Mouse (Mus musculus) frontal cortex, adult (tissue): ENCODE data around the gene St14.

ENCODE experiments used
- ATAC-seq: cut with Nextera tagmentation; 2 replicates; pipeline ENCODE4 v1.9.2; 2017; ENCODE audit warnings: mild to moderate bottlenecking, moderate library complexity, mixed read lengths; ENCODE audit not compliant: low TSS enrichment

The St14 gene

DNA sequence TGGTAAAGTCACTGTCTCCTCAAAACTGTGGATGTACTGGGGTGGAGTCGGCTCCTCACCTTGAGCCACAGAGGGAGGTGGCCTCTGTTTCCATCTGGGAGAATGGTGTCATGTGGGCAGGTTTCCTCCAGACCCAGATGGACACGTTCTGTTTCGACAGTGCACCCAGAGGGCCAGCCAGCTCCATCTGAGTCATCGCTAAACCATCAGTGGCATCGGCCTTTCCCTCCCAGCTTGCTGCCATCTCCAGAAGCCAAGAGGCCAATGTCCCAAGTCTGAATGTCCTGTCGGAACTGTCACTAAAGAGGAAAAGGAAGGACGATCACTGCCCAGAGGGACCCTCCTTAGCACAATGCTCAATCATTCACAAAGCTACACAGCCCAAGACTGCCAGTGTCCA lies 5.6 kb downstream of the St14 start:
- ATAC-seq = no peak

GRCm38 (mm10) chr9:31122464-31123030 lies 9.1 kb downstream of the St14 start:
- ATAC-seq = no peak

DNA sequence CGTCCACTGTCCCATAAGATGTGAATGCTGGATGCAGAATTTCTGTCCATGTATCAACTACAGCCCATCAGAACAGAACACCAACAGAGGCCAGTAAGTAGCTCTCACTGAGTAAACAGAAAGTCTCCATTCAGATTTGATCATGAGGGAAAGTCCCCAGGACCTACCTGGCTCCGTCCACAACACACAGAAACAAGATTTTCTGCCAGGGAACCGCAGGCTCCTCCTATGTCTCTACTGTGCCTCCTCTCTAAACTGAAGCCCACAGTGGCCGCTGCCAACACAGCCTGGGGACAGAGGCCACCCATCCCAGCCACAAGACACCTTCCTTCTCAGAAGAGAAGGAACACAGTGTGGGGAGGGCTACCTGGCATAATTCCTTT lies 11.1 kb downstream of the St14 start:
- ATAC-seq = no peak

DNA sequence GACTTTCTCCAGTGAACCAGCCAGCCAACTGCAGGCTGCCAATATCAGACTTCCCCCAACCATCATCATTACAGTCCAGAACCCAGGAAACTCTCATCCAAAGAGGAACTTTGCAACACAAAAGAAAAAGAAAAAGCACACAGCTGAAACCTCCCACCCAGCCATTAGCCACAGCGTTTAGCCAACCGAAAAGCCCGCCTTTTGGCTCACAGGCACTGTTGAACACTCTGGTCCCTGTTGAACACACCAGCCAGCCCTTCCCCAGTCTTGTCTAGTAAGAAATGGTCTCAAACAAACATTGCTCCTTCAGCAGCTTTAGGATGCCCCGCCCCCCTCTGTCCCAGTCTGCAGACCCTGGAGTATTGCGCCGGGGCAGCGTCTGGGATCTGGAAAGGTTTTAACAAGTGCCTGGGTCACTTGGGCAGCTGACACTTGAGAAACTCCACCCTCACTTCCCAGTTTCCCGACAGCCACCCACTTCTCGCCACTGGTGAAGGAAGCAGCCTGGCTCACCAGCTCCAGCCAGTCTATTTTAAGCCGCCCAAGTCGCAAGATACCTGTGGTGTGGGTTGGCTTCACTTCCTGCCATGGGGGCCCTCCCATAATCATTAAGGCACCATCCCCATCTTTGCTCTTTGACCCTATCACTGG lies 11.6 kb downstream of the St14 start:
- no peak; the same call in 1 of the 2 replicates for ATAC-seq

- no peak for ATAC-seq
Observed at GRCm38 (mm10) chr9:31119405-31119804, 12.2 kb downstream of the St14 start.

GRCm38 (mm10) chr9:31118520-31119298 lies 12.9 kb downstream of the St14 start:
- no peak for ATAC-seq

DNA sequence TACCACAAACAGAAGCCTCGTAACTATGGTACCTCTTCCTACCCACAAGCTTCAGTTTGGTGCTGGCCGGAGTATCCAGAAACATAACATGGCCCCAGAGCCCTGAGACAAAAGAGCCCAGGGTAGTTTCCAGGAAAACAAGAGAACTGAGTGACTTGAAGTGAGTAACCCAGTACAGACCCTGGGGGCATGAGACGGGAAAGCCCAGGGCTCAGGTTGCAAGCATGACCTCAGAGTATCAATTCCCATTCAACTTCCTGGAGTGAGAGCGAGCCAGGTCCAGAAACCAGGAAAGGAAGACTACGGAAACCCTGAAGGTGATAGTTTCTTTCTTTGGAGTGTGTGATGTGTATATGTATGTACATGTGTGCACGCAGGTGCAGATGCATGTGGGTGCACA lies 14.2 kb downstream of the St14 start:
- ATAC-seq = no peak

DNA sequence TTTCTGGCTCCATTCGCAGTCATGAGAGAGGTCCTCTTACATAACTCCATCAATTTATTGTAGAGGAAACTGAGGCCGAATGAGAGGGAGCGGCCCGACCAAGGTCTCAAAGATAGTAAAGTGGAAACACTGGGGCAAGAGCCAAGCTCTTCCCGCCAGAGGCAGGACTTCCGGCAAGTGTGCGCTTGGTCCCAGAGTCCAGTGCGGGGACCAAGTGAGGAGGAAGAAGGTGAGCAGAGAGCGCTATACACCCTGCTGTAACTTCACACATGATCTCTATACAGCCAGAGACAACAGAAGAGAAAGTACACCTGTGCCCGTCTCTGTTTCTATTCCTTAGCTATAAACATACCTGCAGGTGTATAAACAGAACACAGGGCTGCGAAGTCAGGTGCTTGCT lies 14.6 kb downstream of the St14 start:
- no peak for ATAC-seq

- no peak for ATAC-seq
Observed at GRCm38 (mm10) chr9:31115586-31115985, 16.1 kb downstream of the St14 start.

DNA sequence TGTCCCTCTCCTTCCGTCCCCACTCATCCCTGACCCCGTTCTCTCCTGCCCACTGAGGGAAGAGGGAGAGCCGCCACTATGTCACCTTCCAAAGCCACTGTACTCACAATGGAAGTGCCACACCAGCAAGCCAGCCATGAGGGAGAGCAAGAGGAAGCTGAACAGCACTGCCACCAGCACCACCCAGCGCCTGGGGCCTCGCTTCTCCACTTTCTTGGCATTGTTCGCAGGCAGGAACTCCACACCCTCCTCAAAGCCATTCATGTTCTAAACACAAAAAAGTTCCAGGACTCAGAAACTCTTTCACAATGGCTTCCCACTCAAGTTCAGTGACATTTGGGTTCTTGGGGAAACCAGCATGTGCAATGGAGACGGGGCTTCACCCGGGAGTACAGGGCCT lies 23.2 kb downstream of the St14 start:
- ATAC-seq = no peak

DNA sequence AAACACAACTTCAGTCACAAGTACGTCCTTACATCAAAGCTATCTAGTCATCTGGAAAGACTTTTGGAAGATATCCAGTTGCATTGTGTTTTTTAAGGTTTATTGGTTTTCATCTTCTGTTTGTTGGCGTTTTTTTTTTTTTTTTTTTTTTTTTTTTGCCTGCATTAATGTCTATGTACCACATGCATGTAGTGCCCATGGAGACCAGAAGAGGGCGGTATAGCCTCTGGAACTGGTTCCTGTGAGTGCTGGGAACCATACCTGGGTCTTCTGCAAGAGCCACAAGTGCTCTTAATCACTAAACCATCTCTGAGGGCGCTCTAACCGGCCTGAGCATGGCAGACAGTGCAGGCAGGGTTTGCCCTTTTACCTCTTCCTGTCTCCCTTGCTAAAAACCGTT lies 33.5 kb downstream of the St14 start:
- ATAC-seq = no peak

DNA sequence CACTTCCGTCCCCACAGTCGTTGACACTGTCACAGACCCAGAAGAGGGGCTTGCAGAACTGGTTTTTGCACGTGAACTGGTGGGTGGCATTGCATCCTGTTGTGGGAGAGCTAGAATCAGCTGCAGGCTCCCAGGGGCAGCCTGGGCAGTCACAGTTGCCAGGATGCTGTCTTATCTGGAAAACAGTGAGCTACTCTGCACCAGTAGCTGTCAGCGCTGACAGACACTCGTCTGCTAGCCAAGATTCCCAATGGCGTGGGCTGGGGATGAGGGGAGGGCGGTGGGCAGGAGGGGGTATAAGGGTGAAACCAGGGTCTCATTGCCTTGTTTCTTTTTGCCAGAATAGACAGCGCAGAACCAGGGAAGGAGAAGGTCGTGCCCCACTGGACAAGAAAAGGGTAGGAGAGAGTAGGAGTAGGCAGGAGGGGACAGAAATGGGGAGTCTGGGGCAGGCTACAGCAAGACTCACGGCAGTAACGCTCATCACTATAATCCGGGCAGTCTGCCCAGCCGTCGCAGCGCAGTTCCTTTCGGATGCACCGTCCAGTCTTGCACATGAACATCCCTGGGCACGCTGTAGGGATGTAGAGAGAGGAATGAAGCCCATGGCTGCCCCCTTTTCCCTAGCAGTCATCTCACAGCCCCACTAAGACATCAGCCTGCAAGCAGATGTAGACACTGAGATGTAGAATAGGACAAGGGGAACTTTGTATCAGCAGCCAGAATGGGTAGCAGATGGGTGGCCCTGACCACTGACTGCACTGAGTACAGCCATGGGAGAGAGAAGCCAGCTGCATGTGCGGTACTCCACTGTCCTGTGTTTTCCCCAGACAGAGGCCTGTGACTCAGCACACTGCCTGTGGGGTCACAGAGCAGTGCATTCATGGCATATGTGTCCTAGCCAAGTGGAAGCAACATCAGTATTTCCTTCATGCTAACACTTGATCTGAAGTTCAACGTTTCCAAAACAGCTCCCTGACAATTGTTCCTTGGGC lies 34.3 kb downstream of the St14 start:
- peak; percentile 44; the same call in 1 of the 2 replicates for ATAC-seq

- no peak for ATAC-seq
Observed at GRCm38 (mm10) chr9:31092833-31093195, 38.8 kb downstream of the St14 start.

DNA sequence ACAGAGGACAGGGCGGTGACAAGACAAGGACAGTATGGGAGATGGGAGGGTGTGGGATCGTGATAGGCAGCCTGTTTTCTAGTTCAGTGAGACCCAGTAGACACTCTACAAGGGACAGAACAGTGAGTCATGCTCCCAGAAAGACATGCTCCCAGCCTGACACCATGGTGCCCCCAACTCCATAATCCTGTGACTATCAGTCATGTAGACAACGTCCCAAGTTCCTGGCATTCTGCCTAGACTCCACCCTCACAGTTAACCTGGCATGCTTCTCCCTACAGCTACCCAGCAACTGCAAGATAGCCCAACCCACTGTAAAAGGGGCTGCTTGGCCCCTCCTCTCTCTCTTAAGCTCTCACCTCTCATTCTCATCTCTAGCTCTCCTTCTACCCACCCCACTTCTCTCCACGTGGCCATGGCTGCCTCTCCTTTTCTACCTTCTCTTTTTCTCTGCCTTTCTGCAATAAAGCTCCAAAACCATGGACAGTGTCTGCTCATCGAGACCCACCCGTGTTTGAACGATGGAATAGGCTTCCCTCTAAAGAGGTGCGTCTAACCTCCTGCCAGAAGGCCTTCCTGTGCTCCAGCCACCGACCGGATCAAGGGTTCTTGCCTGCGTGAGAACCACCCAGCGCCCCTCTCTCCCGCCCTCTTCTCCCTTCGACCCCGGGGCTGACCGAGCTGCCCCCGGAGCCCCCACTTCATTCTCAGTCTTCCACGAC lies 39.4 kb downstream of the St14 start:
- no peak for ATAC-seq

GRCm38 (mm10) chr9:31091162-31091581 lies 40.5 kb downstream of the St14 start:
- ATAC-seq = no peak

GRCm38 (mm10) chr9:31090081-31091023 lies 41.3 kb downstream of the St14 start:
- ATAC-seq = no peak

- ATAC-seq = no peak
Observed at GRCm38 (mm10) chr9:31089541-31089940, 42.1 kb downstream of the St14 start.

- no peak for ATAC-seq
Observed at GRCm38 (mm10) chr9:31088883-31089282, 42.8 kb downstream of the St14 start.

GRCm38 (mm10) chr9:31088116-31088515 lies 43.5 kb downstream of the St14 start:
- no peak for ATAC-seq

GRCm38 (mm10) chr9:31087466-31087865 lies 44.2 kb downstream of the St14 start:
- no peak for ATAC-seq
